Mouse (Mus musculus): ENCODE data around the gene Olfr49. TPM values are rescaled to one million over a fixed set of nuclear protein-coding genes. Genes with fewer than 3 reads are reported as not detected.

The Olfr49 gene
- total RNA-seq, 2 experiments from 2014 or later, result not detected

- no peak for ATAC-seq (replicated peaks; ENCODE audit: low FRiP score, poor library complexity, severe bottlenecking)
These were observed 20.5 kb downstream of the Olfr49 start for GRCm38 (mm10) chr14:54264231-54264630.

- no peak for ATAC-seq (replicated peaks; ENCODE audit: low FRiP score, poor library complexity, severe bottlenecking)
These were observed 21.6 kb downstream of the Olfr49 start for GRCm38 (mm10) chr14:54263099-54263498.

- ATAC-seq (replicated peaks; ENCODE audit: low FRiP score, poor library complexity, severe bottlenecking), result no peak
These were observed 22.1 kb downstream of the Olfr49 start for GRCm38 (mm10) chr14:54262622-54263021.

GRCm38 (mm10) chr14:54261386-54261785, 23.4 kb downstream of the Olfr49 start:
- no peak for ATAC-seq (replicated peaks; ENCODE audit: low FRiP score, poor library complexity, severe bottlenecking)

GRCm38 (mm10) chr14:54260196-54260595, 24.5 kb downstream of the Olfr49 start:
- no peak for ATAC-seq (replicated peaks; ENCODE audit: low FRiP score, poor library complexity, severe bottlenecking)

GRCm38 (mm10) chr14:54259722-54260085, 25.0 kb downstream of the Olfr49 start:
- no peak for ATAC-seq (replicated peaks; ENCODE audit: low FRiP score, poor library complexity, severe bottlenecking)

GRCm38 (mm10) chr14:54259003-54259721, 25.6 kb downstream of the Olfr49 start:
- peak; percentile 89 for ATAC-seq (replicated peaks; ENCODE audit: low FRiP score, poor library complexity, severe bottlenecking)

GRCm38 (mm10) chr14:54258131-54258670, 26.5 kb downstream of the Olfr49 start:
- ATAC-seq (replicated peaks; ENCODE audit: low FRiP score, poor library complexity, severe bottlenecking), result peak; percentile 39; the same call in 1 of the 2 replicates

- no peak for ATAC-seq (replicated peaks; ENCODE audit: low FRiP score, poor library complexity, severe bottlenecking)
These were observed 30.0 kb downstream of the Olfr49 start for GRCm38 (mm10) chr14:54254670-54255202.

GRCm38 (mm10) chr14:54253741-54254291, 30.9 kb downstream of the Olfr49 start, which contains the start of the genes Dad1 and Abhd4:
Dad1 (minus strand) TSS chr14:54254104.
Abhd4 (plus strand) TSS chr14:54254188.
- ATAC-seq (replicated peaks; ENCODE audit: low FRiP score, poor library complexity, severe bottlenecking), result peak; percentile 87

- no peak for ATAC-seq (replicated peaks; ENCODE audit: low FRiP score, poor library complexity, severe bottlenecking)
These were observed 34.6 kb downstream of the Olfr49 start for GRCm38 (mm10) chr14:54250122-54250521.

- ATAC-seq (replicated peaks; ENCODE audit: low FRiP score, poor library complexity, severe bottlenecking), result no peak
These were observed 35.4 kb downstream of the Olfr49 start for GRCm38 (mm10) chr14:54249326-54249725.

GRCm38 (mm10) chr14:54246232-54246631, 38.5 kb downstream of the Olfr49 start:
- no peak for ATAC-seq (replicated peaks; ENCODE audit: low FRiP score, poor library complexity, severe bottlenecking)

GRCm38 (mm10) chr14:54244183-54244582, 40.6 kb downstream of the Olfr49 start:
- ATAC-seq (replicated peaks; ENCODE audit: low FRiP score, poor library complexity, severe bottlenecking), result no peak

- ATAC-seq (replicated peaks; ENCODE audit: low FRiP score, poor library complexity, severe bottlenecking), result no peak
These were observed 44.2 kb downstream of the Olfr49 start for GRCm38 (mm10) chr14:54240542-54240941.

- ATAC-seq (replicated peaks; ENCODE audit: low FRiP score, poor library complexity, severe bottlenecking), result peak; percentile 89
These were observed 45.6 kb downstream of the Olfr49 start for GRCm38 (mm10) chr14:54239002-54239736.

GRCm38 (mm10) chr14:54236881-54237280, 47.9 kb downstream of the Olfr49 start:
- no peak for ATAC-seq (replicated peaks; ENCODE audit: low FRiP score, poor library complexity, severe bottlenecking)

GRCm38 (mm10) chr14:54235825-54236540, 48.8 kb downstream of the Olfr49 start:
- ATAC-seq (replicated peaks; ENCODE audit: low FRiP score, poor library complexity, severe bottlenecking), result no peak

GRCm38 (mm10) chr14:54234231-54235040, 50.3 kb downstream of the Olfr49 start:
- no peak for ATAC-seq (replicated peaks; ENCODE audit: low FRiP score, poor library complexity, severe bottlenecking)

All from erythroid progenitor cell, adult 5-6 weeks (primary cell).